Mouse (Mus musculus): Measurements from ENCODE around the gene Edf1.
A peak's percentile ranks its signal among the peaks of the same experiment; 100 is the strongest.
"Not testable (repeated sequence)": the region's sequence is repeated elsewhere in the genome, so short reads cannot be mapped to it uniquely, and the experiment has no call there.

Gene Edf1

DNA sequence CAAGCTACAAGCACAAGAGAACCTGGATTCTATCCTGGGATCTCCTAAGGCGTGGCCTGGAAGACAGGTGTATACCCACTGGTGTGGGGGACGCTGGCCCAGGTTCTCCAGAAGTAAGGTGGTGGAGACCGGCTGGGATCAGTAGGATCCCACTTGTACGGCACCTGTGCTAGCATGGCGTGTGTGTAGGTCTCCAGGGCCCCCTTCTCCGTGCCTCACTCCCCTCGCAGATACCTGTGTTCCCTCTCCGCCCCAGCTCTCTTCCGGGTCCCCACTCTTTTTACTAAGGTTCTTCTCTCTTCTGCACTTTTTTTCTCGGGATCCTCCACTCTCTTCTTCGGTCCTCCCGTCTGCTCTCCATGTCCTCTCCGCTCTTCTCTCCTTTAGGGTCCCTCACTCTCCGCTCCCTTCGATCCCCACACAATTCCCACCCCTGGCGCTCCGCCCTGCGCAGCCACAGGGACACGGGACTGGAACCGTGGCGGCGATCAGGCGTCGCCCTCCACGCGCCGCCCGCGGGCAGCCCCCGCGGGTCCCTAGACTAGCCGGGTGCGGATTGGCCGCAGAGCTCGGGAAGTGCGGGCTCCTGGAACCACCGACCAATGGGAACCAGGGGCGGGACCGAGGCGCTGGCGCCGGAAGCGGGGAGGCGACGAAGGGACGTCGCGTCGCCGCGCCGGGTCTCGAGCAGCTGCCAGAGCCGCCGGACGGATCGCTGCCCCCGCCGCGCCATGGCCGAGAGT, at the start of gene Edf1:
Gene Edf1 (plus strand): TSS at position 627 of the 743 bp plus-strand sequence.
- peak; percentile 96 for DNase-seq (ENCODE audit: low spot score)

DNA sequence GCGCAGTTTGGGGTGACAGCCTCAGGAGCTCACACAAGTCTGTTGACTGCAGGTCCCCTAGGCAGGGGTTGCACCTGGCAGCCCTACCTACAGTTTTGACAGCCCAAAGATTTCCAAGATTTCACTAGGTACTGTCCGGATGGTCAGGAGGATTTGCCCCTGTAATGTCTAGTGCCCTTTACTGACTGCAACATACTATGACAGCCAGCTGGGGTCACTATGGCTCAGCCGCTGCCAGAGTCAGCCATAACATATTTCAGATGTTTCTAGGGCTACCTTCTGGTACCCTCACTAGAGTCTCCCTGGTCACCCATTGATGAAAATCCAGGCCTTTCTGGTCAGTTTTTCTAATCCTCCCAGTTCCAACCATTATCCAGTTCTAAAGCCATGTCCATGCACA, 47.7 kb upstream of the Edf1 start:
- no peak for DNase-seq (ENCODE audit: low spot score)

DNA sequence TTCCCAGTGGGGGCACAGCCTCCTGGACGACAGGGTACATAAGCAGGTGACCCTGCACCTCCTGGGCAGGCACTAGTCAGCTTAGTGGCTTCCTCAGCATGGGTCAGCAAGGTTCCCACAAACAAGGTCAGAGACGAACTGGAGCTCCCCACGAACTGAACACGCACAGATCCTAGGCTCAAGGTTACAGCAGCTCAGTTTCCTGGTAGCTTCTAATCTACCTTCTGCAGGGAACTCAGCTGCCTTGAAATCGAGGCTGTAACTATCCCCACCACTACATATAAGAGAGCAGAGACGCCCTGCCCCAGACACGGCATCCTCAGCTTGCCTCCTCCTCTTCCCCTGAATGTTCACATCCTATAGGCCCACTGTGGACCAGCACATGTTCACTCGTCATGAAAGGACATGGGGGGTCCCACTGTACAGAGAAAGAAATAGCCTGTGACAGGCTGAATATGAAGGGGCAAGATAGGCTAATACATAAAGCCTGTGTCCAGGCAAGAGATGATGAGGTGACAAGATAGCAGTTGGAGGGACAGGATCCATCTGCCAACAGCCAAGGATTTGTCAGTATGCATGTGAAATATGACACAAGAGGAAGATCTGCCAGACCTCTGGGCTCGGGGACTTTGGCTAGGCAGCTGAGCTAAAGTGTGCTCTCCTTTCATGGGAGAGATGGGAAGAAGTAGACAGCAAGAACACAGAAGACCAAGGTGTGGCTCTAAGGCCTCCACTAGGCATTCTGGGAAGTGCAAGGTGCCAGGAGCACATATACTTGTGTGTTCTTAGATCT, 30.9 kb upstream of the Edf1 start:
- DNase-seq (ENCODE audit: low spot score) = no peak

DNA sequence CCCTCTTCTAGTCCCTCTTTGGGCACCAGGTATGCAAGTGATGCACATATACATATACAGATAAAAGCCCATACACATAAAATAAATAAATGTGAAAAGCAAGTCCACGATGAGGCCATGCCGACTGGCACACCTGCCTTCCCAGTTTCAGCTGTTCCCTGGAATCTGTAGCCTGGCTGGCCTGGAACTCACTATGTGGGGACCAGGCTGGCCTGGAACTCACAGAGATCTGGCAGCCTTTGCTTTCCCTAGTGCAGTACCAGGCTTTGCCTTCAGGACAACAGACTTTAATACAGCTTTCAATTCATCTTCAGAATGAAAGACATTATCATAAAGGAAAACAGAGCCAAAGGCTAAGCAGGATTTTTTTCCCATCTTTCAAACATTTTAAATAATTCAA, 23.9 kb upstream of the Edf1 start:
- no peak for DNase-seq (ENCODE audit: low spot score)

DNA sequence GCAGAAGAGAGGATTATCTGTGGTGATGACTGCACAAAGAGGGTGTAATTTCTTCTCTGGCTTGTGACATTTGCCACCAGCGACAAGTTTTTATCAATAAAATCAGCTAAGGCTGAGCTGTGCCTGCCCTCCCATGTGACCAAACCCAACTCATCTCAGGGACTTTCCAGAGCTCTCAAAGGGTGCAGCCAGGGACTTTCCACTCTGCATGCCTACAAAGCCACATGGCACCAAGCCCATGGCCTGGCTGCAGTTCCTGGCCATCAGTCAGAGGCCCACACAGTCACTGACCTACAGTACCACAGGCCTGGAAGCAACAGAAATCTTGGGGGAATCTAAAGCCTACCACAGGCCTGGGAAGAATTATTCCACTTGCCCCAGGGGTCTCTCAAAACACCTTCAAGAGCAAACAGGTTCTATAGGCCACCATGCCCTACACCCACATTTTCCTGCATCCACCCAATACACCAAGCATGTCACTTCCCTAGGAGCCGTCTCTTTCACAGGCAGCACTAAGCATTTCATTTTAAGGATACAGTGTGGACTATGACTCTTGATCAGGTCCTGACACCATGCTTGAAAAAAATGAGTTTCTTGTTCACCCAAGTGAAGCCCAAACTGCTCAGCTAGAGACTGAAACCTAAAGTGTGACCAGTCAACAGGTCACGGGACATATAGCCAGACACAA, 23.3 kb upstream of the Edf1 start:
- DNase-seq (ENCODE audit: low spot score) = no peak

DNA sequence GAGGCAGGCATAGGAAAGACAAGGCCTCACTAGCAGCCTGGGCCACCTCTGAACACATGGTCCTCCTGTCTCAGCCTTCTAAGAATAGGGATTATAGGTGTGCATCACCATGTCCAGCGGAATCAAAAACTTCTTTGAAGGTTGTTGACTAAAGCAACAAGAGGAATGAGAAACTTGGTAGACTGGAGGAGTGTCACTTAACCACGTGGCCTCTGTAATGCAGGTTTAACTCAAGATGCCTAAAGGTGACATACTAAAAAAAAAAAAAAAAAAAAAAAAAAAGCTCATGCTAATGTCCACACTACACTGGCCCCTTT, 22.8 kb upstream of the Edf1 start:
- no peak for DNase-seq (ENCODE audit: low spot score)

DNA sequence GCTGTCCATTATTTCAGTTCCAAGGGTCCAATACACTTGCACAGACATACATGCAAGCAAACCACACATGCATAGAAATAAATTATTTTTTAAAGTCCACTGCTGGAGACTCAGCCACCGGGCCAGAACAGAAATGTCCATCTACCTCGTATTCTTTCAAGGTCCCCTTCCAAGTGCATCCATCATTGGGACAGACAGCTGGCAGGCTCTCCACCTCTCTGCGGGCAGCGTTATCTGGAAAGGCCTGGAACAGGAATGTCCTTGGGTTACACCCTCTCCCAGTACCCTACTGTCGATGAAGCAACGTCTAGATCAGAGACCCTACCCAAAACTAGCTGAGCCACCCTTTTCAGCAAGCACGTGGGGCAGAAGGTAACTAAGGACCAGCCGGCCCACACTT, 21.1 kb upstream of the Edf1 start:
- no peak for DNase-seq (ENCODE audit: low spot score)

DNA sequence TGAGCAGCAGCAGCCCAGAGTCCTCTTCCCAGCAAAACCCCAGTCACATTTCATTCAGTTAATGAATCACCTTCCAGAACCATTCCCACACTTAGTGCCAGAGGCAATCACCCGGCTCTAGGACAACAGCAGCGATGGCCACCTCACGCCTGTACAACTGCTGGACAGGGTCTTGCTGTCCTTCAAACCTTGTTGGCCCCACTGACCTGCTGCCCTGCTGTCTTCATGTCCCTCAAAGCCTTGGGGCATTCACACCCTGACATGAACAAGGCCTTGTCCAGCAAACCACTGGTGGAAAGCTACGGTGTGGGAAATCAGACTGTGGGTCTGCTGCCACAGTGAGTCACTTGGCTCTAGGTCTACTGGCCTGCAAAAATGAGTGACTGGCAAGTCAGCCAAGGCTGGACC, 17.1 kb upstream of the Edf1 start:
- no peak for DNase-seq (ENCODE audit: low spot score)

DNA sequence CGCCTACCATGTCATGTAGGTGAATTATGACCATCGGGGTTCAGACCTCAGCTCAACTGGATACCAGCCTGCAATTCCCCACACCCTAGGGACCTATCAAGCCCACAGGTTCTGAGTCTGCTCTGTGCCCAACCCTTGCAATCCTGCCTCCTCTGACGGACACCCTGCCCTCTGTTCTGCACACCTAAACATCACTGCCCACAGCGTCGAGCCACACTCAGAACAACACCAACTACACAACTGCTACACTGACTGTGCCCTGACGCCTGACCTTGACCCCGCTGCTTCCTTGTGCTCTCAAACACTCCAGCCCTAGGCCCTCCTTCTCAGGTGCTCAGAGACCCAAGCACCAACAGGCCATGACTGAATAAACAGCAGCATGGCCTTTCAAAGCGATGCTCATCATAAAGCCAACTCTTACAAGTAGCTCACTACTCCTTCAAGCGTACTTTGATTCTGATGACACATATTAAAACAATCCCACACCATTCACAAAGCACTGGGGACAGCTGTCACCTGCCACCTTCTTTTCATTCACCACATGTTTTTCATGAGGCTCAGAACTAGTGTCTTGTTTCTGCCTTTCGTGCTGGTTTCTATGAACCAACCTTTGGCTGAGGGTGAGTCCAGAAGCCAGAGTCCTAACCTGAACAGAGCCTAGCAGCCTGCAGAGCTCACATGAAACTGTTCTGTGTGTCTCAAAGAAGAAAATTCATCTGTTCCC, 15.8 kb upstream of the Edf1 start:
- DNase-seq (ENCODE audit: low spot score) = no peak

DNA sequence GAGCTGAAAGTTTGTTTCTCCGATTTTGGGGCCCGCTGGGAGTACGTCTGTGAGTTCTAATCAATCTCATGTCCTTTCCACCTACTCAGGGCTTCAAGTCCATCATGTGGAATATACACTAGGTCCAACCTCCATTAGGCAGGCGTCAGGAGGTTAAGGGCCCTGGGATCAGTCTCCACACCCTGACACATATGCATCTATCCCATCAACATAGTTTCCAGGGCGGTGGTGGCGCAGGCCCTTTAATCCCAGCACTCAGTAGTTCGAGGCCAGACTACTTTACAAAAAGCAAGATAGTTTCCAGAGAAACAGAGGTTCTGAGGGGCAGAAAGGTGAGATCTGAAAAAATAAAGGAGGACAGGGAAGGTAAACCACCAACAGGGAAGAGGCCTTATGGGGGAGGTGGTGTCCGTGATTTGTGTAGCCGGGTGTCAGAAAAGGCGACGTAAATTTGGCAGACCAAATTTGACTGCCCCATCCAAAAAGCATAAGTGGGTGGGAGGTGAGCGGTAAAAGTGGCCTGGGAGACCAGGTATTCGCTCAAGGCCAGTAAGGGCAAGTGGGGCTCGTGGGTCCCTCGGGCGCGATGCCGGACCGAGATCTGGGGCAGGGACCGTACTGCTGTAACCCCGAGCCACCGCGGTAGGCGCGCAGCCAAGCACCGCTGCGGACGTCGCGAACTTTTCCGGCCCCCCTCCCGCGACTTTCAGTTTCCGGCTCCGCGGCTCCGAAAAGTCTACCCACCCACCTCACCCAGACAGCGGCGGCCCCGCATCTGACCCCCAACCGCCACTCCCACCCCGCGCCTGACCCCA, 11.4 kb upstream of the Edf1 start:
- DNase-seq (ENCODE audit: low spot score) = no peak

DNA sequence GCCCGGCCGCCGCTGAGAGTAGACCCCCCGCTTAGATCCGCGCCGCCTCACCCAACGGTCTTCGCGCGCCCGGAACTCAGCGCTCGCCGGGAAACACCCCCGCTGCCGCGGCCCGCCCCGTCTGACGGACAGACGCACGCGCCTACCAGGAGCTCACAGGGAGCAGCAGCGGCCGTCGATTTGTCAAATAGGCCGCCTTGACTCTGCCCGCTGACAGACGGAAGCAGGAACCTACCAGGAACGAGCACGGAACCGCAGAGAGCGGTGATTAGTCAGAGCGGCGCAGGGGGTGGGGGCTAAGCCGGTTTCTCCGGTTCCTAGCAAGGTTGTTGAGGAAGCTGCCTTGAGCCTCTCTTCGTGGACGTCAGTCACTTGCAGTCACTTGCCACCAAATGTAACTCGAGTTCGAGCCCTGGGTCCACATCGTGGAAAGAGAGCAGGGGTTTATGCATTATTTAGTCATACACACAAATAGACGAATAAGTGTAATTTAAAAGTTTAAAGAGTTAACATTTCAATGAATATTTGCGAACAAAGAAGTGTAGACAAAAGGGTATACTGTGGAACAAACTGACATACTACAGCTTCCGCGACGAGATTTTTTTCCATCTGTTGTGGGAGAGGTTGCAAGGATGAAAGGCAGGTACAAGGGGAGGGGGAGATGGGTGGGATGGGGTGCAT, 10.7 kb upstream of the Edf1 start, which contains the start of gene Traf2:
Gene Traf2 (minus strand): TSS at position 130 of the 681 bp plus-strand sequence.
- peak; percentile 99 for DNase-seq (ENCODE audit: low spot score)

DNA sequence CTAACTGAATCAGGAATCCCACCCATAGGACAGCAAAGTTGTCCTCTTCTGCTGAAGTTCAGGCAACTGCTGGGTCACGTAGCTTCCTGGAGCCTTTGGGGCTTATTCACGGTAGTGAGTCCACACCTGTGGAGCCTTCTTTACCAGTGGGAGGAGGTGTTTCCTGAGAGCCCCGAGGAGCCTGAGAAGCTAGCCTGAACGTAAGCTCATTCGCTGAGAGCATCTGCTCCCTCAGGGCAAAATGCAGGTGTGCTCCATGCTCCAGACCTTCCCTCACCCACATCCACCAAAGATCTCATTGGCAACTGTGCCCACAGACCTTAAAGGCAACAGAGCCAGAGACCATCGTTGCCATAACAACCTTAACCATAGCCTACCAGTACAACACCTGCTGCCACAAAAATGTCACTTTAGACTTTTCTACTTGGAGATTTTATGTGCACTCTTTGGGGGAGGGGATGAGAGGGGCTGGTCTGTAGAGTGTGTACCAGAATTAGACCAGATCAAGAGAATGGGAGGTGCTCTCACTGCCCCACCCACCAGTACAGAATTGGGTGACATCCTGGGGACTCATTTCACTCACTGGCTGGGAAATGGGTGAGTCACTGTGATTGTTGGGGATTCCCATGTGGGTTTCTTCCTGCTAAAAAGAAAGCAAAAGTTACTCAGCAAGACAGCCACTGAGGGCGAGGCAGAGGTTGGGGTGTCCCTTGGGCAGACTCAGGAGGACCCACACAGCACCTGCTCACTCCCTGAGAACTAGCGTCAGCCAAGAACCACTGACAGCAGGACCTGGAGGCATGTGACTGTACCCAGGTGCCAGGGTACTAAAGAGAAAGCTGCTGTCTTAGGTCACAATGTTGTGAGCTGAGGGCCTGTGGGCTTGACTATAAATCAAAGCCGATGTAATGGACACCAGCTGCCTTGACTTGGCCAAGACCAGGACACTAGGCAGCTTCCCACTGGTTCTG, 8.3 kb upstream of the Edf1 start:
- no peak for DNase-seq (ENCODE audit: low spot score)

DNA sequence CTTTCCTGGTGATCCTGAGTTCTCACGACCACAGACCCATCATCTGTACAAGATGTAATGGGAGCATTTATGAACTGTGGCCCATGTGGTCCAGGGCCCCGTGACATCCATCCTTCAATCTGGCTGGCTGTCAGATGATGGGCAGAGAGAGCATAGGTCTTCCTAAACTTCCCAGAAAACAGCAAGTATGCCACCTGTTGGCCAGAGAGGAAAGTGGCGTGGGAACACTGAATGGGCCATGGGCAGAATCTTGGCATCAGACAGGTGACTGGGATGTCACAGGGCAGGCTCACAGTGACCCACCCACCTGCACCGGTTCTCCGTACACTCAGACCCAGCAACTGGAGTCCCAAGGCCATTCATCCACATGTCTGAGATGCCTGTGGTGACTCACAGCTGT, 6.5 kb upstream of the Edf1 start:
- DNase-seq (ENCODE audit: low spot score) = peak; percentile 64

DNA sequence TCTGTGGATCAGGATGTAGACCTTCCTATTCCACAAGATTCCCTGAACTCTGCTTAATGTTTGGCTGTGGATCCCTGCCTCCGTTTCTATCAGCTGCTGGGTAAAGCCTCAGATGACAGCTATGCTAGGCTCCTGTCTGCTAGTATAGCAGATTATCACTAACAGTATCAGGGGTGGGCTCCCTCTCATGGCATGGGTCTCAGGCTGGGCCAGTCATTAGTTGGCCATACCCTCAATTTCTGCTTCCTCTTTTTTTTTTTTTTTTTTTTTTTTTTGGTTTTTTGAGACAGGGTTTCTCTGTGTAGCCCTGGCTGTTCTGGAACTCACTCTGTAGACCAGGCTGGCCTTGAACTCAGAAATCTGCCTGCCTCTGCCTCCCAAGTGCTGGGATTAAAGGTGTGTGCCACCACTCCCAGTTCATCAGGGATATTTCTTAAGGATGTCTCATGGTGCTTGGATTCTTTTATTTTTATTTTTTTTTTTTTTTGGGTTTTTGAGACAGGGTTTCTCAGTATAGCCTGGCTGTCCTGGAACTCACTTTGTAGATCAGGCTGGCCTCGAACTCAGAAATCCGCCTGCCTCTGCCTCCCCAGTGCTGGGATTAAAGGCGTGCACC, 4.4 kb upstream of the Edf1 start:
- DNase-seq (ENCODE audit: low spot score) = not testable (repeated sequence)

DNA sequence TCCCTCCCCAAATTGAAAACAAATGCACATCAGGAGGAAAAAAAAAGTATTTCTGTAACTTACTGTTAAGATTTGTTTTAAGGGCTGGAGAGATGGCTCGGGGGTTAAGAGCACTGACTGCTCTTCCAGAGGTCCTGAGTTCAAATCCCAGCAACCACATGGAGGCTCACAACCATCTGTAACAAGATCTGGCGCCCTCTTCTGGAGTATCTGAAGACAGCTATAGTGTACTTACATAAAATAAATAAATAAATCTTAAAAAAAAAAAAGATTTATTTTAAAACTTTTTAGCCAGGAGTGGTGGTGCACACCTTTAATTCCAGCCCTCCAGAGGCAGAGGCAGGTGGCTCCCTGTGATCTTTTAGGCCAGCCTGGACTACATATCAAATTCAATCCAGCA, 2.2 kb upstream of the Edf1 start:
- not testable (repeated sequence) for DNase-seq (ENCODE audit: low spot score)

DNA sequence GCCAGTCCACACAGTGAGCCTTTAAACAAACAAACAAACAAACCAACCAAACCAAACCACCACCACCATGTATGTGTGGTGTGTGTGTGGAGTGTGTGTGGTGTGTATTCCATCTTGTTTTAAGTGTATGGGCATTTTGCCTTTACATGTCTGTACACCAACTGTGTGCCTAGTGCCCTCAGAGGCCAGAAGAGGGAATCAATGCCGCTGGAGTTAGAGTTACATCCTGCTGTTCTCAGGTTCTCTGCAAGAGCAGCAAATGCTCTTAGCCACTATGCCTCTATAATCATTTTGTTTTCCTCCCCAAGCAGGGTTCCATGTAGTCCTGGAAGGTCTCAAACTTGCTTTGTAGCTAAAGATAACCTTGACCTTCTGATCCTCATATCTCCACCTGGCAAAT, 1.4 kb upstream of the Edf1 start:
- DNase-seq (ENCODE audit: low spot score) = no peak

DNA sequence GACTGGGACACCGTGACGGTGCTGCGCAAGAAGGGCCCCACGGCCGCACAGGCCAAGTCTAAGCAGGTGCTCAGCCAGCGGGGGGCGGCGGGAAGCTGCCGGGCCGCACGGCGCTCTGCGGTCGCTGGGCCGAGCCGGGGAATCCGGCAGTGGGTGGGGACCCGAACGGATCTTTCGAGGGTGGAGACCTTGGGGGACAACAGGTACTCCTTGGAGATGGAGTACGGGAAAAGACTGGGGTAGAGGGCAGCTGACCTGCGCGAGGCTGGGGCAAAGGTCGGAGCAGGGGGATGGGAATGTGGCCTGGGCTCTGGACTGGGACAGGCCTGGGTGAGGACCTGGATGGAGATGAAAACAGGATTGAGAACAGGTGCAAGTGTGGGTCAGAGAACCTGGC, 315 bp downstream of the Edf1 start:
- DNase-seq (ENCODE audit: low spot score) = no peak

DNA sequence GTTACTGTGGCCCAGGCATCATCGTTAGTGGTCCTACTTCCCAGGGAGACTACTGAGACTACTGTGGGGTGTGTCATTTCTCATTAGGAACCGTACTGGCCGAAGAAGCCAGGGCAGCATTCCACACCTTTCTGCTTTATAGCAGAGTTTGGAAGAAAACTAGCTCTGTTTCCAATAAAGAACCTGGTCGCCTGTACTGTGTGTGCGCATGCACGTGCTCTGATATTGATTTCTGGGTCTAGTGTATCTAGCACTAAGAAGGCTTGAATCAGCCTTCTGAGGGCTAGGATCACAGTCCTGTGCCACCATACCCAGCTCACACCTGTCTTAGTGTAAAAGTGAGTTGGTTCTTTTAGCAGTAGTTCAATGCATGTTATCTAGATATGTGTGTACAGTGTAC, 1.1 kb downstream of the Edf1 start:
- no peak for DNase-seq (ENCODE audit: low spot score)

DNA sequence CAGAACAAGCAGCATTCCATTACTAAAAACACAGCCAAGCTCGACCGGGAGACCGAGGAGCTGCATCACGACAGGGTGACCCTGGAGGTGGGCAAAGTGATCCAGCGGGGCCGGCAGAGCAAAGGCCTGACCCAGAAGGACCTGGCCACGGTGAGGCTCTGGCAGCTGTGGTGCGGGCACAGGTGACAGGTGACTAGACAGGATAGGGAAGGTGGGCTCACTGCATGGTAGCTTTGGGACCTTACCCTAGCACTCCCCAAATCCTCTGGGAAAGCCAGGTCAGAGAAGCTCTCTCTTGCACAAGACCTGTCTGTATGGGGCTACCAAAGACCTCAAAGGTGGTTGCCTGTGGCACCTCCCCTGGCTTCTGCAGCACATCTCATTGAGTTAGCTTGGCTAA, 2.9 kb downstream of the Edf1 start:
- DNase-seq (ENCODE audit: low spot score) = no peak

Measured in embryo, embryonic 10.5 days (tissue).